Mouse (Mus musculus): Measurements from ENCODE around the gene Txnrd1. TPM values are rescaled to one million over a fixed set of nuclear protein-coding genes. Genes with fewer than 3 reads are reported as not detected.
A peak's percentile ranks its signal among the peaks of the same experiment; 100 is the strongest.

Txnrd1 gene
- 118 and 123 TPM in 2 replicates for polyA plus RNA-seq (2015; fragmentation: Nextera tagmentation; extraction: Ambion mirVana)

- Histone ChIP-seq H3K36me3 (no peaks in the 10 kb centered on the region), H3K9ac (no peak within 1 kb of the TSS), H3K27ac (no peak within 1 kb of the TSS), H3K27me3 (no peaks in the 10 kb centered on the region), H3K9me3 (no peaks in the 10 kb centered on the region), H3K4me2 (no peak within 1 kb of the TSS), H3K4me1 (no peaks in the 10 kb centered on the region), H3K4me3 (no peak within 1 kb of the TSS)
- 34% methylated on average over 9 of the region's 9 CpGs for WGBS
- ATAC-seq (ENCODE audit: borderline replicate concordance, extremely low read depth, low FRiP score, low TSS enrichment): no peak
Measured at GRCm38 (mm10) chr10:82833926-82834325, at the start of gene Txnrd1. Txnrd1 (plus strand) TSS chr10:82833951.

- Histone ChIP-seq H3K9ac (no peak overlapping the region), H3K4me2 (no peak overlapping the region), H3K27ac (no peak overlapping the region), H3K9me3 (no peaks in the 10 kb centered on the region), H3K4me1 (no peaks in the 10 kb centered on the region), H3K4me3 (no peak overlapping the region), H3K36me3 (no peaks in the 10 kb centered on the region), H3K27me3 (no peaks in the 10 kb centered on the region)
- ATAC-seq (ENCODE audit: borderline replicate concordance, extremely low read depth, low FRiP score, low TSS enrichment): no peak
Measured at GRCm38 (mm10) chr10:82789181-82789580, 44.6 kb upstream of the Txnrd1 start.

- H3K36me3 ChIP-seq: no peaks in the 10 kb centered on the region
- no peak overlapping the region for H3K4me2 ChIP-seq
- H3K27me3 ChIP-seq: no peaks in the 10 kb centered on the region
- peaks cover 9% of the 10 kb centered on the region for H3K4me1 ChIP-seq
- H3K27ac ChIP-seq: no peak overlapping the region
- H3K9me3 ChIP-seq: no peaks in the 10 kb centered on the region
- no peak for ATAC-seq (ENCODE audit: borderline replicate concordance, extremely low read depth, low FRiP score, low TSS enrichment)
- WGBS: 90% methylated on average over 5 of the region's 5 CpGs
- H3K4me3 ChIP-seq: no peak overlapping the region
- H3K9ac ChIP-seq: no peak overlapping the region
Measured at GRCm38 (mm10) chr10:82790504-82790903, 43.2 kb upstream of the Txnrd1 start.

- Histone ChIP-seq H3K27ac (no peak overlapping the region), H3K9me3 (no peaks in the 10 kb centered on the region), H3K4me3 (no peak overlapping the region), H3K27me3 (no peaks in the 10 kb centered on the region), H3K4me2 (no peak overlapping the region), H3K4me1 (peaks cover 12% of the 10 kb centered on the region), H3K36me3 (no peaks in the 10 kb centered on the region), H3K9ac (no peak overlapping the region)
- no peak for ATAC-seq (ENCODE audit: borderline replicate concordance, extremely low read depth, low FRiP score, low TSS enrichment)
- WGBS: 88% methylated on average over 3 of the region's 3 CpGs
Measured at GRCm38 (mm10) chr10:82791713-82792112, 42.0 kb upstream of the Txnrd1 start.

GRCm38 (mm10) chr10:82792311-82792710, 41.4 kb upstream of the Txnrd1 start:
- Histone ChIP-seq H3K9ac (no peak overlapping the region), H3K9me3 (no peaks in the 10 kb centered on the region), H3K27ac (no peak overlapping the region), H3K4me3 (no peak overlapping the region), H3K4me1 (peaks cover 12% of the 10 kb centered on the region), H3K36me3 (no peaks in the 10 kb centered on the region), H3K4me2 (no peak overlapping the region), H3K27me3 (no peaks in the 10 kb centered on the region)
- WGBS: 54% methylated on average over 2 of the region's 2 CpGs
- ATAC-seq (ENCODE audit: borderline replicate concordance, extremely low read depth, low FRiP score, low TSS enrichment): no peak

- Histone ChIP-seq H3K36me3 (no peaks in the 10 kb centered on the region), H3K9ac (no peak overlapping the region; the same call in 1 of the 2 replicates), H3K4me2 (peak overlapping the region; percentile 54), H3K27me3 (no peaks in the 10 kb centered on the region), H3K4me3 (peak overlapping the region; percentile 14; the same call in 1 of the 2 replicates), H3K4me1 (peaks cover 12% of the 10 kb centered on the region), H3K27ac (no peak overlapping the region), H3K9me3 (no peaks in the 10 kb centered on the region)
- 23% methylated on average over 15 of the region's 15 CpGs for WGBS
- peak; percentile 62 for ATAC-seq (ENCODE audit: borderline replicate concordance, extremely low read depth, low FRiP score, low TSS enrichment)
Measured at GRCm38 (mm10) chr10:82795071-82795731, 38.5 kb upstream of the Txnrd1 start.

- H3K27ac ChIP-seq: no peak overlapping the region
- peaks cover 12% of the 10 kb centered on the region for H3K4me1 ChIP-seq
- H3K27me3 ChIP-seq: no peaks in the 10 kb centered on the region
- no peak overlapping the region; the same call in 1 of the 2 replicates for H3K9ac ChIP-seq
- ATAC-seq (ENCODE audit: borderline replicate concordance, extremely low read depth, low FRiP score, low TSS enrichment): no peak
- no peaks in the 10 kb centered on the region for H3K36me3 ChIP-seq
- peak overlapping the region; percentile 14; the same call in 1 of the 2 replicates for H3K4me3 ChIP-seq
- H3K9me3 ChIP-seq: no peaks in the 10 kb centered on the region
- 26% methylated on average over 8 of the region's 8 CpGs for WGBS
- peak overlapping the region; percentile 54 for H3K4me2 ChIP-seq
Measured at GRCm38 (mm10) chr10:82795767-82796166, 38.0 kb upstream of the Txnrd1 start.

- 42% methylated on average over 12 of the region's 12 CpGs for WGBS
- no peaks in the 10 kb centered on the region for H3K27me3 ChIP-seq
- H3K9ac ChIP-seq: no peak overlapping the region
- H3K36me3 ChIP-seq: no peaks in the 10 kb centered on the region
- no peak overlapping the region for H3K27ac ChIP-seq
- H3K4me3 ChIP-seq: no peak overlapping the region
- peaks cover 12% of the 10 kb centered on the region for H3K4me1 ChIP-seq
- no peaks in the 10 kb centered on the region for H3K9me3 ChIP-seq
- 0 out of 2 replicates have a peak overlapping the region, but pooled peaks have one; percentile 7 for H3K4me2 ChIP-seq
- ATAC-seq (ENCODE audit: borderline replicate concordance, extremely low read depth, low FRiP score, low TSS enrichment): no peak
Measured at GRCm38 (mm10) chr10:82796471-82797118, 37.2 kb upstream of the Txnrd1 start.

GRCm38 (mm10) chr10:82797119-82797491, 36.6 kb upstream of the Txnrd1 start:
- H3K4me1 ChIP-seq: peaks cover 12% of the 10 kb centered on the region
- H3K27ac ChIP-seq: no peak overlapping the region
- no peak for ATAC-seq (ENCODE audit: borderline replicate concordance, extremely low read depth, low FRiP score, low TSS enrichment)
- 82% methylated on average over 4 of the region's 4 CpGs for WGBS
- H3K4me3 ChIP-seq: no peak overlapping the region
- no peaks in the 10 kb centered on the region for H3K36me3 ChIP-seq
- H3K27me3 ChIP-seq: no peaks in the 10 kb centered on the region
- no peak overlapping the region for H3K9ac ChIP-seq
- no peak overlapping the region for H3K4me2 ChIP-seq
- no peaks in the 10 kb centered on the region for H3K9me3 ChIP-seq

- H3K4me1 ChIP-seq: peaks cover 12% of the 10 kb centered on the region
- no peaks in the 10 kb centered on the region for H3K9me3 ChIP-seq
- no peak overlapping the region for H3K4me3 ChIP-seq
- H3K27ac ChIP-seq: no peak overlapping the region
- no peak overlapping the region for H3K9ac ChIP-seq
- H3K4me2 ChIP-seq: no peak overlapping the region
- ATAC-seq (ENCODE audit: borderline replicate concordance, extremely low read depth, low FRiP score, low TSS enrichment): no peak
- no peaks in the 10 kb centered on the region for H3K36me3 ChIP-seq
- no peaks in the 10 kb centered on the region for H3K27me3 ChIP-seq
- WGBS: 34% methylated on average over 11 of the region's 11 CpGs
Measured at GRCm38 (mm10) chr10:82798312-82798933, 35.3 kb upstream of the Txnrd1 start.

- Histone ChIP-seq H3K4me1 (peaks cover 9% of the 10 kb centered on the region), H3K4me3 (no peak overlapping the region), H3K4me2 (no peak overlapping the region), H3K9ac (no peak overlapping the region), H3K9me3 (no peaks in the 10 kb centered on the region), H3K27me3 (no peaks in the 10 kb centered on the region), H3K36me3 (no peaks in the 10 kb centered on the region), H3K27ac (no peak overlapping the region)
- 64% methylated on average over 5 of the region's 5 CpGs for WGBS
- no peak for ATAC-seq (ENCODE audit: borderline replicate concordance, extremely low read depth, low FRiP score, low TSS enrichment)
Measured at GRCm38 (mm10) chr10:82800094-82800493, 33.7 kb upstream of the Txnrd1 start.

- no peak for ATAC-seq (ENCODE audit: borderline replicate concordance, extremely low read depth, low FRiP score, low TSS enrichment)
- Histone ChIP-seq H3K9ac (no peak overlapping the region), H3K27me3 (no peaks in the 10 kb centered on the region), H3K36me3 (no peaks in the 10 kb centered on the region), H3K27ac (no peak overlapping the region), H3K9me3 (no peaks in the 10 kb centered on the region), H3K4me3 (no peak overlapping the region), H3K4me2 (no peak overlapping the region), H3K4me1 (peaks cover 4% of the 10 kb centered on the region; the same call in 1 of the 2 replicates)
- 55% methylated on average over 3 of the region's 3 CpGs for WGBS
Measured at GRCm38 (mm10) chr10:82804396-82804795, 29.4 kb upstream of the Txnrd1 start.

All from lung, embryonic 15.5 days (tissue).